Mouse (Mus musculus): ENCODE data around the gene Spen.

DNA sequence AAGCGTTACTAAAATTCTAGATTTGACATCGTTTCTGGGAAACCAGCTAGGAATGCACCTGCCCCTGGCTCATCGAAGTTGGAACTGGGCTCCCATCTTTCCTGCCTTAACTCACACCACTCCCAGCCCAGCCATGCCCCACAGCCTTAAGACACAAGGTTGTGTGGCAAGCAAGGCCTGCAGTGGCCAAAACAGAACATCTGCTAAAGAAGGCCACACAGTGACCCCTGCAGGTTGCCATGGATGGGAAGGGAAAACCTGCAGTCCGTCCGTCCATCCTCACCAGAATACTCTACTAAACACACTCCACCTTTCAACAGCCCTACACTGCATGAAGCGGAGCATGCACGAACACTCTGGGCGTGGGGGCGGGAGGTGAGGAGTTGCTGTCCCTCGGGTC is 31.5 kb downstream of the Spen start:
- TF ChIP-seq CTCF (IDR thresholded peaks at IDR 0.05; ENCODE audit: extremely low read depth, insufficient read depth, low read length) (no peak), POLR2A (IDR thresholded peaks at IDR 0.05; ENCODE audit: extremely low read depth, insufficient read depth, low read length) (no peak)
